22 mouse cellular contexts compared by ENCODE assay signal in the genomic region with DNA sequence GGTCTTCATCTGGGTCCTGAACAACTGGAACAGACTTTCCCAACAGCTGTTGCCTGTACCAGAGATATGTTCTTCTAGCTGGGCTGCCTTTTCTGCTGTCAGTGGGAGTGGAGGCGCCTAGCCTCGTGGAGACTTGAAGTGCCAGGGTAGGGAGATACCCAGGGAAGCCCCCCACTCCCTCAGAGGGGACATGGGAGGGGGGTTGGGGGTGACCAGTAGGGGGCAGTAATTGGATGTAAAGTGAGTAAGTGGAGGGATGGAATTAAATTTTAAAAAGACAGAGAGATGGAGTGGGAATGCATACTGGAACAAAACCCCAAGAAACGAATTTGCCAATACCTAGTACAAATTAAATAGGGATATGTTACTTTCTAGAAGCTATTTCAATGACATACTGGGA. TPM values are rescaled to one million over a fixed set of nuclear protein-coding genes. Genes with fewer than 3 reads are reported as not detected.
DNase-seq lines count a peak whose midpoint lies in the region; ATAC-seq lines count a peak whose summit lies in the region.
"Had no signal": no experiment of that assay in that cellular context is flagged by ENCODE, and none has a peak within 500 bp of the region (broad histone marks: within the 10 kb centered on the region; RNA-seq: fewer than 3 reads in every experiment).

No protein-coding gene starts in this region.

- 47% methylated on average over 3 of the region's 3 CpGs for WGBS in hindbrain, embryonic 10.5 days
- WGBS in hindbrain, embryonic 13.5 days, result 62% methylated on average over 3 of the region's 3 CpGs
- WGBS in embryonic facial prominence, embryonic 10.5 days, result 49% methylated on average over 3 of the region's 3 CpGs

- H3K27me3 ChIP-seq in hindbrain, embryonic 10.5 days (ENCODE audit: insufficient read depth, poor library complexity, severe bottlenecking), result peaks cover 33% of the 10 kb centered on the region
- H3K27me3 ChIP-seq in hindbrain, embryonic 13.5 days, result peaks cover 10% of the 10 kb centered on the region; the same call in 1 of the 2 replicates
- peaks cover 73% of the 10 kb centered on the region for H3K27me3 ChIP-seq in embryonic facial prominence, embryonic 10.5 days (replicated peaks; ENCODE audit: low read depth, poor library complexity, severe bottlenecking)
- H3K27me3 ChIP-seq: forebrain, embryonic 15.5 days; hindbrain, embryonic 15.5 days; midbrain, embryonic 15.5 days had no signal

- no peaks in the 10 kb centered on the region for H3K9me3 ChIP-seq in hindbrain, embryonic 10.5 days
- no peaks in the 10 kb centered on the region for H3K9me3 ChIP-seq in hindbrain, embryonic 13.5 days
- no peaks in the 10 kb centered on the region for H3K9me3 ChIP-seq in embryonic facial prominence, embryonic 10.5 days
- H3K9me3 ChIP-seq: embryonic facial prominence, embryonic 13.5 days; forebrain, embryonic 15.5 days; G1E; heart, embryonic 13.5 days; hindbrain, embryonic 15.5 days; limb, embryonic 15.5 days; midbrain, embryonic 15.5 days; neural tube, embryonic 13.5 days had no signal

- peak; percentile 8 for DNase-seq in hindbrain, embryonic 10.5 days (ENCODE audit: low spot score)
- peak; percentile 33 for DNase-seq in thymus, postnatal 0 days (ENCODE audit: low spot score)
- no peak for DNase-seq in thymus, postnatal 25 days
- DNase-seq in embryonic facial prominence, embryonic 10.5 days (ENCODE audit: low spot score), result peak; percentile 10
- DNase-seq in thymus, postnatal 4 days, result peak; percentile 57
- no peak for DNase-seq in urinary bladder, postnatal 14 days (ENCODE audit: low spot score)
- DNase-seq in kidney, adult 8-10 months, result no peak
- DNase-seq: cerebellum, adult 8-10 months; gastrocnemius, postnatal 10 days; kidney, postnatal 14 days; lung, postnatal 14 days; right cerebral cortex, adult 18-20 months had no signal

- H3K4me3 ChIP-seq in hindbrain, embryonic 10.5 days, result no peak overlapping the region
- no peak overlapping the region for H3K4me3 ChIP-seq in hindbrain, embryonic 13.5 days
- no peak overlapping the region for H3K4me3 ChIP-seq in embryonic facial prominence, embryonic 10.5 days
- H3K4me3 ChIP-seq: embryonic facial prominence, embryonic 13.5 days; forebrain, embryonic 15.5 days; heart, embryonic 13.5 days; hindbrain, embryonic 15.5 days; limb, embryonic 15.5 days; midbrain, embryonic 15.5 days; neural tube, embryonic 13.5 days had no signal

- no peak overlapping the region for H3K27ac ChIP-seq in hindbrain, embryonic 10.5 days
- H3K27ac ChIP-seq in hindbrain, embryonic 13.5 days, result no peak overlapping the region
- no peak overlapping the region for H3K27ac ChIP-seq in embryonic facial prominence, embryonic 10.5 days (replicated peaks)
- H3K27ac ChIP-seq: embryonic facial prominence, embryonic 13.5 days; forebrain, embryonic 15.5 days; heart, embryonic 13.5 days; hindbrain, embryonic 15.5 days; limb, embryonic 15.5 days; midbrain, embryonic 15.5 days; neural tube, embryonic 13.5 days had no signal

- H3K4me1 ChIP-seq in hindbrain, embryonic 10.5 days (replicated peaks), result no peaks in the 10 kb centered on the region
- no peaks in the 10 kb centered on the region for H3K4me1 ChIP-seq in hindbrain, embryonic 13.5 days (replicated peaks)
- H3K4me1 ChIP-seq in embryonic facial prominence, embryonic 10.5 days, result no peaks in the 10 kb centered on the region
- H3K4me1 ChIP-seq: embryonic facial prominence, embryonic 13.5 days; forebrain, embryonic 15.5 days; heart, embryonic 13.5 days; hindbrain, embryonic 15.5 days; limb, embryonic 15.5 days; midbrain, embryonic 15.5 days; neural tube, embryonic 13.5 days had no signal

- no peak overlapping the region for H3K9ac ChIP-seq in hindbrain, embryonic 13.5 days
- H3K9ac ChIP-seq: embryonic facial prominence, embryonic 13.5 days; forebrain, embryonic 15.5 days; heart, embryonic 13.5 days; hindbrain, embryonic 15.5 days; limb, embryonic 15.5 days; midbrain, embryonic 15.5 days; neural tube, embryonic 13.5 days had no signal

- no peak overlapping the region for H3K4me2 ChIP-seq in hindbrain, embryonic 13.5 days
- H3K4me2 ChIP-seq: embryonic facial prominence, embryonic 13.5 days; forebrain, embryonic 15.5 days; heart, embryonic 13.5 days; hindbrain, embryonic 15.5 days; limb, embryonic 15.5 days; midbrain, embryonic 15.5 days; neural tube, embryonic 13.5 days had no signal

- no peak for ATAC-seq in hindbrain, embryonic 13.5 days (ENCODE audit: low FRiP score)
- ATAC-seq: forebrain, embryonic 15.5 days; midbrain, embryonic 15.5 days had no signal

- H3K36me3 ChIP-seq in hindbrain, embryonic 10.5 days, result no peaks in the 10 kb centered on the region
- no peaks in the 10 kb centered on the region for H3K36me3 ChIP-seq in hindbrain, embryonic 13.5 days
- H3K36me3 ChIP-seq in embryonic facial prominence, embryonic 10.5 days (replicated peaks), result no peaks in the 10 kb centered on the region
- H3K36me3 ChIP-seq: embryonic facial prominence, embryonic 13.5 days; forebrain, embryonic 15.5 days; G1E; heart, embryonic 13.5 days; hindbrain, embryonic 15.5 days; limb, embryonic 15.5 days; midbrain, embryonic 15.5 days; neural tube, embryonic 13.5 days had no signal

RNA-seq across cellular contexts. Expression of a gene that starts 28.1 kb away (rescaled TPM):
- 0.05 TPM in 1 of 2 replicates, not detected in the other for polyA plus RNA-seq in hindbrain, embryonic 10.5 days (2016; fragmentation: Nextera tagmentation; extraction: Ambion mirVana)
- polyA plus RNA-seq in hindbrain, embryonic 13.5 days (2015; fragmentation: Nextera tagmentation; extraction: Ambion mirVana), result 0.35 TPM in 2 replicates
- 7.0 and 8.0 TPM in 2 replicates for polyA plus RNA-seq in thymus, postnatal 0 days (2015; fragmentation: Nextera tagmentation; extraction: Ambion mirVana)
- not detected in 2 replicates for polyA plus RNA-seq in embryonic facial prominence, embryonic 10.5 days (2016; fragmentation: Nextera tagmentation; extraction: Ambion mirVana)
- polyA plus RNA-seq: G1E had no signal

RNA-seq across cellular contexts. Expression of a gene that starts 53.5 kb away (rescaled TPM):
- polyA plus RNA-seq in hindbrain, embryonic 10.5 days (2016; fragmentation: Nextera tagmentation; extraction: Ambion mirVana), result not detected in 2 replicates
- polyA plus RNA-seq in hindbrain, embryonic 13.5 days (2015; fragmentation: Nextera tagmentation; extraction: Ambion mirVana), result not detected in 2 replicates
- 0.06 TPM in 1 of 2 replicates, not detected in the other for polyA plus RNA-seq in thymus, postnatal 0 days (2015; fragmentation: Nextera tagmentation; extraction: Ambion mirVana)
- not detected in 2 replicates for polyA plus RNA-seq in embryonic facial prominence, embryonic 10.5 days (2016; fragmentation: Nextera tagmentation; extraction: Ambion mirVana)
- polyA plus RNA-seq: embryonic facial prominence, embryonic 13.5 days; forebrain, embryonic 15.5 days; G1E; heart, embryonic 13.5 days; hindbrain, embryonic 15.5 days; limb, embryonic 15.5 days; midbrain, embryonic 15.5 days; neural tube, embryonic 13.5 days; spleen, adult 2 months had no signal

Comparison
In these comparisons a context has a peak if more than half of its experiments do, and no peak if none do; other contexts are left out.
1. DNase-seq: peak in hindbrain, embryonic 10.5 days (single experiment), thymus, postnatal 0 days (single experiment), embryonic facial prominence, embryonic 10.5 days (single experiment) and thymus, postnatal 4 days (single experiment); none in thymus, postnatal 25 days (single experiment), urinary bladder, postnatal 14 days (single experiment) and kidney, adult 8-10 months (0 of 2).